ENCODE assay signal across 9 mouse cellular contexts in the genomic region with DNA sequence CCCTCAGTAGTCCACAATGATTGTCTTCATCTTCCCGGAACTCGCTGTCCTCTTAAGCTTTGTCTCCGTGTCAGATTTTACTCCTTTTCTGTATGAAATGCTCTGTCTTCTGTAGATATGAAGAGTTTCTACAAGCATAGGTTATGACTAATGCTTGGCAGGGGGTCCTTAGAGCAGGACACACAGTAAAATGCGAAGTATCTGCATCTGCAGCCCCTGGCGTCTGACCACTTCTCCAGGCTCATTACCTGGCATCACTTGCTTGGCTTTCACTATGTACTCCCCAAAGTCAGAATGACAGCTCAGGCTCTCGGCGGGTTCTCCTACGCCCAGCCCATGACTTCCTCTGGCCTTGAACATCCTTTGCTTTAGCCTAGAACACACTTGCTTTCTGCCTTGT.
A peak's percentile ranks its signal among the peaks of the same experiment; 100 is the strongest.
DNase-seq lines count a peak whose midpoint lies in the region; ATAC-seq and TF ChIP-seq lines count a peak whose summit lies in the region.
"Had no signal": no experiment of that assay in that cellular context is flagged by ENCODE, and none has a peak within 500 bp of the region (broad histone marks: within the 10 kb centered on the region; RNA-seq: fewer than 3 reads in every experiment).

No protein-coding gene starts in this region.

- H3K36me3 ChIP-seq in heart, embryonic 12.5 days: no peaks in the 10 kb centered on the region
- H3K36me3 ChIP-seq in lung, embryonic 15.5 days: no peaks in the 10 kb centered on the region
- H3K36me3 ChIP-seq in hindbrain, embryonic 14.5 days (replicated peaks; ENCODE audit: control insufficient read depth, insufficient read depth): no peaks in the 10 kb centered on the region
- no peaks in the 10 kb centered on the region for H3K36me3 ChIP-seq in midbrain, postnatal 0 days (ENCODE audit: insufficient read depth, low read length)
- H3K36me3 ChIP-seq: limb, embryonic 12.5 days had no signal

- no peak for TF ChIP-seq POLR2A in lung, adult 2 months (IDR thresholded peaks at IDR 0.05; ENCODE audit: borderline replicate concordance, extremely low read depth, low read depth, low read length)

- no peak overlapping the region for H3K4me3 ChIP-seq in heart, embryonic 12.5 days
- H3K4me3 ChIP-seq in lung, embryonic 15.5 days: no peak overlapping the region
- H3K4me3 ChIP-seq in lung, adult 2 months (replicated peaks; ENCODE audit: extremely low read depth, low read depth, low read length): no peak overlapping the region
- H3K4me3 ChIP-seq in hindbrain, embryonic 14.5 days (replicated peaks; ENCODE audit: low read length): no peak overlapping the region
- H3K4me3 ChIP-seq in midbrain, postnatal 0 days (ENCODE audit: low read depth, low read length): no peak overlapping the region
- H3K4me3 ChIP-seq: limb, embryonic 12.5 days had no signal

- DNase-seq in heart, postnatal 4 days: no peak
- no peak for DNase-seq in lung, adult 2 months
- no peak for DNase-seq in hindbrain, embryonic 14.5 days (ENCODE audit: low spot score)
- DNase-seq in midbrain, postnatal 0 days (ENCODE audit: low spot score): no peak
- no peak for DNase-seq in right cerebral cortex, postnatal 25 days

- peak overlapping the region; percentile 22; the same call in 1 of the 2 replicates for H3K4me2 ChIP-seq in heart, embryonic 12.5 days
- H3K4me2 ChIP-seq in lung, embryonic 15.5 days: peak overlapping the region; percentile 9; the same call in 1 of the 2 replicates
- H3K4me2 ChIP-seq in hindbrain, embryonic 14.5 days (replicated peaks): peak overlapping the region; percentile 15
- peak overlapping the region; percentile 28; the same call in 1 of the 2 replicates for H3K4me2 ChIP-seq in midbrain, postnatal 0 days (ENCODE audit: low read depth, low read length, poor library complexity, severe bottlenecking)
- H3K4me2 ChIP-seq: limb, embryonic 12.5 days had no signal

- TF ChIP-seq CTCF in lung, adult 2 months (IDR thresholded peaks at IDR 0.05; ENCODE audit: insufficient read depth, low read length): no peak
- no peak for TF ChIP-seq CTCF in midbrain, postnatal 0 days (IDR thresholded peaks at IDR 0.05)

- H3K27me3 ChIP-seq in heart, embryonic 12.5 days (replicated peaks): 0 out of 2 replicates have a peak, but pooled peaks cover 4% of the 10 kb centered on the region
- H3K27me3 ChIP-seq in lung, embryonic 15.5 days: no peaks in the 10 kb centered on the region
- no peaks in the 10 kb centered on the region for H3K27me3 ChIP-seq in hindbrain, embryonic 14.5 days (ENCODE audit: control insufficient read depth, insufficient read depth, low read length)
- no peaks in the 10 kb centered on the region for H3K27me3 ChIP-seq in midbrain, postnatal 0 days (ENCODE audit: insufficient read depth, low read length)
- H3K27me3 ChIP-seq: limb, embryonic 12.5 days had no signal

- H3K27ac ChIP-seq in heart, embryonic 12.5 days (ENCODE audit: poor library complexity, severe bottlenecking): no peak overlapping the region
- H3K27ac ChIP-seq in lung, embryonic 15.5 days: no peak overlapping the region
- H3K27ac ChIP-seq in hindbrain, embryonic 14.5 days: no peak overlapping the region
- H3K27ac ChIP-seq in midbrain, postnatal 0 days (ENCODE audit: low read depth, low read length): no peak overlapping the region; the same call in 1 of the 2 replicates
- H3K27ac ChIP-seq: limb, embryonic 12.5 days had no signal

- 90% methylated on average over 8 of the region's 8 CpGs for WGBS in heart, embryonic 12.5 days
- 73% methylated on average over 8 of the region's 8 CpGs for WGBS in lung, embryonic 15.5 days
- 70% methylated on average over 8 of the region's 8 CpGs for WGBS in lung, adult 2 months
- WGBS in hindbrain, embryonic 14.5 days: 65% methylated on average over 8 of the region's 8 CpGs
- 62% methylated on average over 8 of the region's 8 CpGs for WGBS in midbrain, postnatal 0 days

- no peak overlapping the region for H3K9ac ChIP-seq in heart, embryonic 12.5 days
- no peak overlapping the region for H3K9ac ChIP-seq in lung, embryonic 15.5 days
- no peak overlapping the region for H3K9ac ChIP-seq in hindbrain, embryonic 14.5 days
- no peak overlapping the region for H3K9ac ChIP-seq in midbrain, postnatal 0 days (replicated peaks; ENCODE audit: low read length, poor library complexity, severe bottlenecking)
- H3K9ac ChIP-seq: limb, embryonic 12.5 days had no signal

- no peak for ATAC-seq in heart, embryonic 12.5 days (ENCODE audit: insufficient number of reproducible peaks, low FRiP score)
- ATAC-seq in lung, embryonic 15.5 days (ENCODE audit: borderline replicate concordance, extremely low read depth, low FRiP score, low TSS enrichment): no peak
- 0 out of 2 replicates have a peak, but pooled peaks have one; percentile 2 for ATAC-seq in hindbrain, embryonic 14.5 days (ENCODE audit: low FRiP score)
- 0 out of 2 replicates have a peak, but pooled peaks have one; percentile 19 for ATAC-seq in midbrain, postnatal 0 days (ENCODE audit: low FRiP score)
- no peak for ATAC-seq in inflammation-experienced regulatory T-cells, adult 6 months

- no peaks in the 10 kb centered on the region for H3K9me3 ChIP-seq in heart, embryonic 12.5 days (replicated peaks)
- no peaks in the 10 kb centered on the region for H3K9me3 ChIP-seq in lung, embryonic 15.5 days
- H3K9me3 ChIP-seq in hindbrain, embryonic 14.5 days (ENCODE audit: control insufficient read depth, low read length): no peaks in the 10 kb centered on the region
- no peaks in the 10 kb centered on the region for H3K9me3 ChIP-seq in midbrain, postnatal 0 days (ENCODE audit: low read length)
- H3K9me3 ChIP-seq: limb, embryonic 12.5 days had no signal

- peaks cover 14% of the 10 kb centered on the region for H3K4me1 ChIP-seq in heart, embryonic 12.5 days (replicated peaks)
- H3K4me1 ChIP-seq in lung, embryonic 15.5 days: no peaks in the 10 kb centered on the region; the same call in 1 of the 2 replicates
- peaks cover 2% of the 10 kb centered on the region; the same call in 1 of the 2 replicates for H3K4me1 ChIP-seq in lung, adult 2 months (ENCODE audit: control insufficient read depth, insufficient read depth, low read length)
- H3K4me1 ChIP-seq in hindbrain, embryonic 14.5 days (replicated peaks; ENCODE audit: control insufficient read depth, insufficient read depth, low read length): peaks cover 18% of the 10 kb centered on the region
- H3K4me1 ChIP-seq in midbrain, postnatal 0 days (ENCODE audit: insufficient read depth, low read length): peaks cover 10% of the 10 kb centered on the region

Comparison
In these comparisons a context has a peak if more than half of its experiments do, and no peak if none do; other contexts are left out.
1. ATAC-seq: peak in hindbrain, embryonic 14.5 days (single experiment) and midbrain, postnatal 0 days (single experiment); none in heart, embryonic 12.5 days (single experiment), lung, embryonic 15.5 days (single experiment) and inflammation-experienced regulatory T-cells, adult 6 months (single experiment).
2. Peak in every context shown above with its lines, with median percentiles within 50 percentile points of each other: H3K4me2 ChIP-seq.